ENCODE assay signal across 11 mouse cellular contexts in genomic region chr7:28902809-28903208, GRCm38 (mm10). TPM values are rescaled to one million over a fixed set of nuclear protein-coding genes. Genes with fewer than 3 reads are reported as not detected.
DNase-seq lines count a peak whose midpoint lies in the region; ATAC-seq and TF ChIP-seq lines count a peak whose summit lies in the region.
"Had no signal": no experiment of that assay in that cellular context is flagged by ENCODE, and none has a peak within 500 bp of the region (broad histone marks: within the 10 kb centered on the region; RNA-seq: fewer than 3 reads in every experiment).

No protein-coding gene starts in this region.

- no peaks in the 10 kb centered on the region for H3K9me3 ChIP-seq in hindbrain, postnatal 0 days (ENCODE audit: low read length)
- H3K9me3 ChIP-seq in hindbrain, embryonic 10.5 days = no peaks in the 10 kb centered on the region

- H3K4me1 ChIP-seq in hindbrain, postnatal 0 days (ENCODE audit: insufficient read depth, low read length) = no peaks in the 10 kb centered on the region
- H3K4me1 ChIP-seq in hindbrain, embryonic 10.5 days (replicated peaks) = no peaks in the 10 kb centered on the region

- H3K9ac ChIP-seq in hindbrain, postnatal 0 days (replicated peaks; ENCODE audit: low read length) = no peak overlapping the region

- WGBS in hindbrain, postnatal 0 days = 84% methylated on average over 3 of the region's 3 CpGs
- WGBS in hindbrain, embryonic 10.5 days = 95% methylated on average over 3 of the region's 3 CpGs

- no peaks in the 10 kb centered on the region for H3K27me3 ChIP-seq in hindbrain, postnatal 0 days (ENCODE audit: insufficient read depth, low read length)
- H3K27me3 ChIP-seq in hindbrain, embryonic 10.5 days (ENCODE audit: insufficient read depth, poor library complexity, severe bottlenecking) = no peaks in the 10 kb centered on the region
- H3K27me3 ChIP-seq: Patski had no signal

- H3K4me3 ChIP-seq in hindbrain, postnatal 0 days (ENCODE audit: low read length) = no peak overlapping the region
- H3K4me3 ChIP-seq in hindbrain, embryonic 10.5 days = no peak overlapping the region

- TF ChIP-seq CTCF in hindbrain, postnatal 0 days (IDR thresholded peaks at IDR 0.05; ENCODE audit: low read depth) = no peak

- H3K36me3 ChIP-seq in hindbrain, postnatal 0 days (ENCODE audit: insufficient read depth, low read length) = peaks cover 88% of the 10 kb centered on the region
- H3K36me3 ChIP-seq in hindbrain, embryonic 10.5 days = peaks cover 100% of the 10 kb centered on the region

- peak overlapping the region; percentile 32; the same call in 1 of the 2 replicates for H3K27ac ChIP-seq in hindbrain, postnatal 0 days
- H3K27ac ChIP-seq in hindbrain, embryonic 10.5 days = no peak overlapping the region

- peak; percentile 31 for DNase-seq in adrenal gland, postnatal 10 days
- DNase-seq in adrenal gland, adult 2 months = no peak
- DNase-seq in hindbrain, postnatal 0 days (ENCODE audit: low spot score) = no peak
- DNase-seq in hindbrain, embryonic 10.5 days (ENCODE audit: low spot score) = no peak
- peak; percentile 45 to 53 for DNase-seq in layer of hippocampus, postnatal 36 days
- peak; percentile 79 for DNase-seq in right cerebral cortex, postnatal 25 days
- DNase-seq: kidney, postnatal 36 days had no signal

- no peak overlapping the region for H3K4me2 ChIP-seq in hindbrain, postnatal 0 days (ENCODE audit: low read depth, low read length)

- no peak for ATAC-seq in hindbrain, postnatal 0 days
- ATAC-seq in megakaryocyte, adult 5-6 weeks (ENCODE audit: poor library complexity, severe bottlenecking) = no peak
- ATAC-seq in megakaryocyte-erythroid progenitor cell, adult 5-6 weeks (replicated peaks; ENCODE audit: low FRiP score, low TSS enrichment, poor library complexity, severe bottlenecking) = no peak
- ATAC-seq: hindbrain, embryonic 16.5 days; Patski had no signal

RNA-seq across cellular contexts. Expression of gene Capn12, which starts 21.6 kb away (rescaled TPM):
- under 1 TPM; 0.15 to 0.67 TPM for total RNA-seq in adrenal gland, postnatal 10 days (2021)
- total RNA-seq in adrenal gland, adult 2 months (2021) = under 1 TPM in 1 of 2 experiments, not detected in 1; 0.14 TPM
- 0.48 and 0.80 TPM in 2 replicates for polyA plus RNA-seq in adrenal gland, adult 2 months (2012; rRNA removed)
- 0.07 TPM in 1 of 2 replicates, not detected in the other for total RNA-seq in hindbrain, postnatal 0 days (2014; rRNA removed)
- polyA plus RNA-seq in hindbrain, postnatal 0 days (2015; fragmentation: Nextera tagmentation; extraction: Ambion mirVana) = 0.53 and 0.62 TPM in 2 replicates
- polyA plus RNA-seq in hindbrain, embryonic 10.5 days (2016; fragmentation: Nextera tagmentation; extraction: Ambion mirVana) = 0.40 TPM in 1 of 2 replicates, not detected in the other
- total RNA-seq in layer of hippocampus, postnatal 36 days (2021) = under 1 TPM; 0.22 to 0.35 TPM
- total RNA-seq in megakaryocyte, adult 5-6 weeks (2015) = not detected in 2 replicates
- total RNA-seq in megakaryocyte, adult 5-6 weeks (2017) = not detected in 2 replicates
- total RNA-seq in megakaryocyte-erythroid progenitor cell, adult 5-6 weeks (2014; fragmentation: Nextera tagmentation) = not detected in 2 replicates
- total RNA-seq in megakaryocyte-erythroid progenitor cell, adult 5-6 weeks (2017) = not detected in 2 replicates

RNA-seq across cellular contexts. Expression of gene Lgals7, which starts 39.2 kb away (rescaled TPM):
- 1 to 10 TPM; 1.2 to 2.1 TPM for total RNA-seq in adrenal gland, postnatal 10 days (2021)
- total RNA-seq in adrenal gland, adult 2 months (2021) = under 1 TPM; 0.69 to 0.81 TPM
- polyA plus RNA-seq in adrenal gland, adult 2 months (2012; rRNA removed) = 0.97 and 2.8 TPM in 2 replicates
- 1.1 TPM in 1 of 2 replicates, not detected in the other for total RNA-seq in hindbrain, postnatal 0 days (2014; rRNA removed)
- polyA plus RNA-seq in hindbrain, postnatal 0 days (2015; fragmentation: Nextera tagmentation; extraction: Ambion mirVana) = 3.7 and 5.0 TPM in 2 replicates
- 0.97 and 4.0 TPM in 2 replicates for polyA plus RNA-seq in hindbrain, embryonic 10.5 days (2016; fragmentation: Nextera tagmentation; extraction: Ambion mirVana)
- not detected for total RNA-seq in layer of hippocampus, postnatal 36 days (2021)
- not detected in 2 replicates for total RNA-seq in megakaryocyte, adult 5-6 weeks (2015)
- not detected in 2 replicates for total RNA-seq in megakaryocyte, adult 5-6 weeks (2017)
- not detected in 2 replicates for total RNA-seq in megakaryocyte-erythroid progenitor cell, adult 5-6 weeks (2014; fragmentation: Nextera tagmentation)
- not detected in 2 replicates for total RNA-seq in megakaryocyte-erythroid progenitor cell, adult 5-6 weeks (2017)

RNA-seq across cellular contexts. Expression of gene Actn4, which starts 59.3 kb away (rescaled TPM):
- total RNA-seq in adrenal gland, postnatal 10 days (2021) = 100 to 1,000 TPM; 236 to 261 TPM
- total RNA-seq in adrenal gland, adult 2 months (2021) = 100 to 1,000 TPM; 247 to 264 TPM
- 301 and 316 TPM in 2 replicates for polyA plus RNA-seq in adrenal gland, adult 2 months (2012; rRNA removed)
- 81.3 and 85.7 TPM in 2 replicates for total RNA-seq in hindbrain, postnatal 0 days (2014; rRNA removed)
- polyA plus RNA-seq in hindbrain, postnatal 0 days (2015; fragmentation: Nextera tagmentation; extraction: Ambion mirVana) = 114 and 115 TPM in 2 replicates
- polyA plus RNA-seq in hindbrain, embryonic 10.5 days (2016; fragmentation: Nextera tagmentation; extraction: Ambion mirVana) = 216 and 245 TPM in 2 replicates
- total RNA-seq in layer of hippocampus, postnatal 36 days (2021) = 100 to 1,000 TPM; 121 to 130 TPM
- 82.5 and 87.8 TPM in 2 replicates for total RNA-seq in megakaryocyte, adult 5-6 weeks (2015)
- 44.7 and 55.1 TPM in 2 replicates for total RNA-seq in megakaryocyte, adult 5-6 weeks (2017)
- 93.1 and 106 TPM in 2 replicates for total RNA-seq in megakaryocyte-erythroid progenitor cell, adult 5-6 weeks (2014; fragmentation: Nextera tagmentation)
- total RNA-seq in megakaryocyte-erythroid progenitor cell, adult 5-6 weeks (2017) = 41.1 and 51.7 TPM in 2 replicates

Comparison
In these comparisons a context has a peak if more than half of its experiments do, and no peak if none do; other contexts are left out.
1. DNase-seq: peak in adrenal gland, postnatal 10 days (single experiment), layer of hippocampus, postnatal 36 days (2 of 2) and right cerebral cortex, postnatal 25 days (single experiment); none in adrenal gland, adult 2 months (single experiment), hindbrain, postnatal 0 days (single experiment) and hindbrain, embryonic 10.5 days (single experiment).